Mouse (Mus musculus) left cerebral cortex, postnatal 14 days (tissue): Measurements from ENCODE around the gene Reps2. TPM values are rescaled to one million over a fixed set of nuclear protein-coding genes. Genes with fewer than 3 reads are reported as not detected.

Source experiments
- DNase-seq, 2 experiments: peaks; one replicate each; pipeline ENCODE4 v3.0.0; 2021 to 2022; ENCODE audit warnings: low spot score in 2 of 2, mixed read lengths in 1 of 2
- intact Hi-C: fragments of 180-260 bp; cut with DNase I; formaldehyde crosslinking; loops from one replicate; pipeline ENCODE4 v1.15.1; 2025
- long read RNA-seq, 2 experiments: library from polyadenylated mRNA; stranded (forward); transcript quantifications; one replicate each; pipeline ENCODE4 v2.0.0; 2021
- total RNA-seq, 2 experiments: library from RNA; stranded (reverse); gene quantifications; 2 replicates each; pipeline ENCODE4 v1.2.3; 2021

Gene Reps2
- 100 to 1,000 TPM; 109 to 123 TPM for total RNA-seq
- long read RNA-seq, experiment 1, full-length matches to known transcripts: 4 of 48 reads
- long read RNA-seq, experiment 1, partial matches to known transcripts: 14 of 48 reads
- long read RNA-seq, experiment 1, other reads (novel, unspliced or antisense): 30 of 48 reads
- long read RNA-seq, experiment 2, full-length matches to known transcripts: 1 of 38 reads
- long read RNA-seq, experiment 2, partial matches to known transcripts: 5 of 38 reads
- long read RNA-seq, experiment 2, other reads (novel, unspliced or antisense): 32 of 38 reads

DNA sequence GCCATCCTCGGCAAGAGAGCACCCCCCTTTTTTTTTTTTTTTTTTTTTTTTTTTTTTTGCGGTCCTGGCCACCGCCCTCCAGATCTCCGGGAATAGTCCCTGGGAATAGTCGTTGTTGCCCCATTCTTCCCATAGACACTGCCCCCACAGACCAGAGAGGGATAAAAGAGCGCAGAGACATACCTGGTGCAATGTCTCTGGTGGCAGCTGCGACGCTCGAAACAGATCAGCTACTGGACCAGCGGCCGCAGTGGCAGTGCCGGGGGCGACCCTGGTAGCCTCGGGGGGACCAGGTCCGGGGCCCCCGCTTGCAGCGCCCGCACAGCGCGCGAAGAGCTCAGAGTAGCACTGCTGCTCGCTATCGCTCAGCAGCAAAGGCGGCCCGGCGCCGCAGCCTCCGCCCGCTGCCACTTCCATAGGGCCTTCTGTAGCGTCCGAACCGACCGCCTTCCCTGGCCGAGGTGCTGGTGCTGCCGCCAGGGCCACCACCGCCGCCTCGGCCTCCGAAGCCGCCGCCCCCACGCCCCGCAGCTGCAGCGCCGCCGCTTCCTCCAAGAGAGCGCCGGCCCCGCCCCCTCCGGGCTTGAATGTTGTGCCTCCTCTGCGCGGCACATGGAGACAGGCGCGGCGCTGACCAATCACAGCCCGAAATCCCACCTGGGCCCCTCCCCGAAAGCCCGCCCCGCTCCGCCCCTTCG is at the start of gene Reps2:
TSS of gene Reps2 (minus strand) at position 559 of the 698 bp plus-strand sequence.
- intact Hi-C loops: loop anchor here (10.0 kb wide), 1 partner anchor 88 kb away; no protein-coding TSS in a partner anchor
- peak; percentile 50 to 77 for DNase-seq

DNA sequence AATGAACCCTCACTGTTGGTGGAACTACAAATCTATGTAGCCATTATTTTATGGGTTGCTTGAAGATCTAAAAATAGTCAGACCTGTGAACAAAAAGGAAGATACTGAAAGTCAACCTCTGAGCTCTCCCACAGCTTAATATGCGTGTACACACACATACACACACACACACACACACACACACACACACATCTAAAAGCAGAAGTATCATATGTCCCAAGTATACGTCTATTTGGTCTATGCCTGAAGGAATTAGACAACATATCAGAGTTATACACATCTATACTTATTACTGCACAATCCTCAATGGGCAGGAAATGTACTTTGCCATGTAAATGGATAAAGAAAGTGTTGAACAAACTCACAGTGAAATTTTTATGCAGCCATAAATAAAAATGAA is 47.8 kb upstream of the Reps2 start:
- no peak for DNase-seq
- intact Hi-C loops: no loop called here

DNA sequence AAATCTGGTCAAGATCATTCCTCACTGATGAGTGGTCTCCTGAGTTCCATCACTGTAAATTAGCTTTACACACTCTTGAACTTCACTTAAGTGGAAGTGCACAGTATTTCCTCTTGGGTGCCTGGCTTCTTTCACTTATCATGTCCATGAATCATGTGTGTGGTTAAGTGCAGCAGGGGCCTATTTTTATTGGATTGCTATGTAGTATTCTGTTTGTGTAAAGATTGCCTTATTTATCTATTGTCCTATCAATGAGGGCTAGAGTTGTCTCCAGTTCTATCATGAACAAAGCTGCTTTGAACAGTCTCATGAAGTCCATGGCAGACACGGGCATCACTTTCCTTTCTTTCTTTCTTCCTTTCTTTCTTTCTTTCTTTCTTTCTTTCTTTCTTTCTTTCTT is 41.9 kb upstream of the Reps2 start:
- no peak for DNase-seq
- intact Hi-C loops: no loop called here

DNA sequence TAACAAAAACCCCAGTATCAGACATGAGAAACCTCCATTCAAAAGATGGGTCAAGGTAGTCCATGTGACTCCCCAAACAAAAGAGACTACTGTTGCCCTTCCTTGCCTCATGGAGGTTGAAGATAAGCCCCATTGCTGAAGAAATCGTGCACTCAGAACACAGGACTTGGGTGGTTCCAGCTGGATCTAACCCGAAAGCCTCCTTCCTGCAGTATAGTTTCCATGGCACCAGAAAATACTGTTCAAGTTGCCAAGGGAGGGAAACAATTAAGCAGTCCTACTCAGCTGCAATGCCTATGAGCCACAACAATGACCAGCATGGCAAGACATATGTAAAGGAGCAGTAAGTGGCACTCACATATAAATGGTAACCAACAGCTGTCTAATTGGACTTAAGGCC is 36.1 kb upstream of the Reps2 start:
- intact Hi-C loops: no loop called here
- no peak for DNase-seq

DNA sequence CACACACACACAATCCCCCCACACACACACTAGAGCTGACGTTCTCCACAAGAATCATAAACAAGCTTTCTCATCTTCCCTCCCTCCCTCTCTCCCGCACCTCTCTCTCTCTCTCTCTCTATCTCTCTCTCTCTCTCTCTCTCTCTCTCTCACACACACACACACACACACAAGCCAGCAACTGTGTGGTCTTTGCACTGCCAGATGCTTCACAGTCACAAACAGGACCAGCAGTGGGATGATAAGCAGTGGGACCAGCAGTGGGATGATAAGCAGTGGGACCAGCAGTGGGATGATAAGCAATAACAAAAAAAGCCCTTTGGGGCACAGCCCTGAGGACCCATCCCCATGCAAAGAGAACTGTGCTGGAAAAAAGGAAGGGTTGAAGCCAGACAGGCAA is 35.4 kb upstream of the Reps2 start:
- DNase-seq: no peak
- intact Hi-C loops: no loop called here

DNA sequence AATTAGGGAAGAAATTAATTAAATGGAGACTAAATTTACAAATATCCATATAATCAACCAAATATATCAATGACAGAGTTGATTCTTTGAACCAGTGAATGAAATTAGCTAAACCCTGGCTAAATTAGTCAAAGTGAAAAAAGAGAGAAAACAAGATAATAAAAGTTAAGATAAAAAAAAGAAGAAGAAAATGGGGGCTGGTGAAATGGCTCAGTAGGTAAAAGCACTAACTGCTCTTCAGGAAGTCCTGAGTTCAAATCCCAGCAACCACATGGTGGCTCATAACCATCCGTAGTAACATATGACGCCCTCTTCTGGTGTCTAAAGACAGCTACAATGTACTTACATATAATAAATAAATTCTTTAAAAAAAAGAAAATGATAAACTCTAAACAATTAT is 22.7 kb upstream of the Reps2 start:
- intact Hi-C loops: no loop called here

DNA sequence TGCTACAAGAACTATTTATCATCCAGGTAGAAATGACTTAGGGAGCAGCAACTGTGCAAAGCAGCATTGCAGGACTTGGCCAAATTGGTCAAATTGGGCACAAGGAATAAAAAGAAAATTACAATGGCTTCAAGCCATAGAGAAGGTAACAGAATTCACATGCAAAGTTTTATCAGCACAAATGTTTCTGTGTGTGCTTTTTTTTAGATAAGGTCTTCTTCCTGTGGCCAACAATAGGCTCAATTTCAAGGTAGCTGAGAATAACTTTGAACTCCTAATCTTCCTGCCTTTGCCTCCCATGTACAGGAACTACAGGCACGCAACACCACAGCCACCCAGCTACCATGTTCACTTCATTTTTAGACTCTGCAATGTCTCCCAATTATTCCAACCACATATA is 16.7 kb upstream of the Reps2 start:
- intact Hi-C loops: no loop called here
- DNase-seq: no peak

More for the DNA sequence above, 22.7 kb upstream of the Reps2 start:
- DNase-seq: no peak

DNA sequence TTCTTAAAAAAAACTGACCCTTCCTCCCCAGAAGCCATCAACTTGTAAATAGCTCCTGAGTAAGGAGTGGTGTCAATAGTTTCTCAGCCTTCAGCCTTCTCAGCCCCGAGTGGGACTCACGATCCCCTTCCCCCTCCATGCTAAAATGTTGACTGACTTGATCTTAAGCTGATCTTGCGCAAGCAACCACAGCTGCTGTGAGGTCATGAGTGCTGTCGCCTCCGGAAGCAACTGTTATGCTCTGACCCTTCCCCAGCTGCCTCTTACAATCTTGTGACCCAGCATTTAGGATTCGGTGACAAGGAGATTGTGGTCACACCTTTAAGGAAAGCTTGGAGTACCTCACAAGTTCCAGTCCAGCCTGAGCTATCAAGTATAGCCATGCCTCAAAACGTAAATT is 10.1 kb upstream of the Reps2 start:
- intact Hi-C loops: no loop called here
- no peak for DNase-seq

DNA sequence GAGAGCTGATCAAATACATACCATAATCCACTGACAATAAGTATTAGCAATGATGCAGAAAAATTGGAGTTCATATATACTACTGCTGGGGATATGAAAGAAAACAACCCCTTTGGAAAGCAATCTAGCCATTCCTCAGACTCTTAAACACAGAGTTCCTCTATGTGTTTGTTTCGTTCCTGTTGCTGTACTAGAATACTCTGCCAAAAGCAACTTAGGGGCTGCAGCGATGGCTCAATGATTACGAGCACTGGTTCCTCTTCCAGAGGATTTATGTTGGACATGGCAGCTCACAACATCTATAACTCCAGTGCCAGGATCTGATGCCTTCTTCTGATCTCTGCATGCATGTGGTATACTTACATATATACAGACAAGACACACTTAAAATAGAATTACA is 9.0 kb upstream of the Reps2 start:
- DNase-seq: no peak
- intact Hi-C loops: no loop called here

DNA sequence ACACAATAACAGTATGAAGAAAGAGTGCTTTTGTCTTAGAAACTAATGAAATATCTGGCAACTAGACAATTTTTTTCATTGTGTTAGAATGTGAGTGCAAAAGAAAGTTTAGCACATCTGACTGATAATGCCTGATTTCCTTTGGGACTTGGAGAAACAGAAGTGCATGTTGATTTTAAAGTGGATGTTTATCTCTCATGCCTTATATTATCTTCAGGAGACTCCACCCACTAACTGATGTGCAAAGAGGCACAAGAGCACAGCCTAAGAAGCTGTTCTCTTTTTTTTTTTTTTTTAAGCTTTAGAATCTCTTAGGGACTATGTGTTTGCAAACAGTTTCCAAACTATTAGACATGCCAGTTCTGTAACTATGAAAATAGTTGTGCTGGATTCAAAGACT is 7.7 kb upstream of the Reps2 start:
- DNase-seq: no peak
- intact Hi-C loops: no loop called here

DNA sequence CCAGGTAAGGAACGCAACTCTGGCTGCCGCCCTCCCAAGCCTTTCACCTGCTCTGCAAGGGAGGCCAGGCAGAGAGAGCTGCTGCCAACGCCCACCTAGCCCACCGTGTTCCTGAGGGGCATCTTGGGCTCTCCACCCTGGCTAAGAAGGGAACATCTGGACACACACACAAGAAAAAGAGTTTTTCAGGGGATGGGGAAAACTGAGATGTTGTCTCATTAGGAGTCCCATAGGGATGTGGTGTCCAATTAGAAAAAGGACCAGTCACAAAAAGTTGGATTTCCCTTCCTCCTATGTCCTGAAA is 292 bp upstream of the Reps2 start:
- intact Hi-C loops: loop anchor here (10.0 kb wide), 1 partner anchor 89 kb away; no protein-coding TSS in a partner anchor
- DNase-seq: no peak

DNA sequence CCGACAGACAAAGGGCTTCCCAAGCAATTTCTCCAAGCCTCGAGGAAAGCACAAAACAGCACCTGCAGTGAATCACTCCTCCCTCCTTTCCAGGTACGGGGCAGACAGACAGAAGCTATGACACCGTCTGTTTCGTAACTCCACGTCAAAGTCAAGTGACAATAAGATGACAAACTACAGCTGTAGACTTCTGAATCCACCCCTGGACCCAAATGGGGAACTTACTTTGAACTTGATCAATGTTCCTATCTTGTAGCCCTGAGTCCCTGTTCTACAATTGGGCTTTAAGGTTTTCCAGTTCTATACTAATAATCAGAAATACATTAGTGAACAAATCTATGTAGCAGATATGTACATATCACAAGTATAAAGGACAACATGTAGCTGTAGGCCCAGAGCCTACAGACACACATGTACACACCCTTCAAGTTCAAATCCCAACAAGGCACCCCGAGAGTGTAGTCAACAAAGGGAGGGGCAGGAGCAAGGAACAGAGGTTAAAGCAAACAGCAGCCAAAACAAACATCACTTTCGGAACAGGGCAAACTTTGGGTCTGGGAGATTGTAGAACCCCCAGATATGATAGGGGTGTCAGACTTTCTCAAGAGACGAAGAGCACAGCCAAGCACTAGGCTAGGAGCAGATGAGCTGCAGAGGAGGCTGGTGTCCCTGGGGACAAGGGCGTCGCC is 903 bp downstream of the Reps2 start:
- DNase-seq: no peak
- intact Hi-C loops: loop anchor here (10.0 kb wide), 1 partner anchor 88 kb away; no protein-coding TSS in a partner anchor

DNA sequence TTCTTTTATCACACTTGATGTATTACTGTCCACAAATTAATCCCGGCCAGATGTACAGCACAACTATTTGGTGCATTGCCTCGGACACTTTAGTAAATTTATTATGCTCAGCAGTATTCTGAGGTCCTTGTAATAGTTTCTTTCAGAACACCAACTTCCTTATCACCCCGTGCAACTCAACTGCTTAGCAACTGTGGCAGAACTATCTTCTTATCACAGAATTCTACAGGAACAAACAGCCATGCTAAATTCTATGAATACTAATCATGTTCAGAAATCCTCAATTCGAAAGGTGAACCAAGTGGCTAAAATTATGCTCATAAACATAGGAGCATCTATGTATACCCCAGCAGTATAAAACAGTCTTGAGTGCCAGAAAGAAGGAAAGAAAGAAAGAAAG is 1.7 kb downstream of the Reps2 start:
- intact Hi-C loops: loop anchor here (10.0 kb wide), 1 partner anchor 87 kb away; no protein-coding TSS in a partner anchor
- DNase-seq: no peak

DNA sequence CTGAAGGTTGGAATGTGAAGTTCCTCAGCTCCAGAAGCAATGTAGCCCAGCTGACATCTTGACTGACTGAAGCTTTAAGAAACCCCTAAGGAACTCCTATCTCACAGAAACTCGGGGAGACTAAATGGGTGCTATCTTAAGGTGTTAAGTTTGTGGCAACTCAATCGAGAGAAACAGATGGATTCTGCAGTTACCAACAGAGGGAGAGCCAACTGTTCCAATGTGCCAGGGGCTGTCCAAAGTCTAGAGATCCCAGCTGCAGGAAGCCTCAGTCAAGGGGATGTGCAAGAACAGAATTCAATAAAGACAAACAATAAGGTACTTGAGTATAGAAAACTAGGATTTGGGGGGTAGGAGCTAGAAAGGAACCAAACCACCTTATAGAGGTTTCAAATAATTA is 8.3 kb downstream of the Reps2 start:
- DNase-seq: no peak
- intact Hi-C loops: no loop called here

DNA sequence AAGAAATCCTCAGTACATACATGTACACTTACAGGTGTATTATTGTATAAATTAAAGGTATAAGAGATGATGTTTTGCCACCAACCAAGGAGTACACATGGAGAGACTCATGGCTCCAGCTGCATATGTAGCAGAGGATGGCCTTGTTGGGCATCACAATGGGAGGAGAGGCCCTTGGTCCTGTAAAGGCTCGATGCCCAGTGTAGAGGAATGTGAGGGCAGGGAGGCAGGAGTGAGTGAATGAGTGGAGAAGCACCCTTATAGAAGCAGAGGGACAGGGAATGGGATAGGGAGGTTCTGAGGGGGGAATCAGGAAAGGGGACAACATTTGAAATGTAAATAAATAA is 21.4 kb downstream of the Reps2 start:
- intact Hi-C loops: no loop called here
- DNase-seq: no peak

DNA sequence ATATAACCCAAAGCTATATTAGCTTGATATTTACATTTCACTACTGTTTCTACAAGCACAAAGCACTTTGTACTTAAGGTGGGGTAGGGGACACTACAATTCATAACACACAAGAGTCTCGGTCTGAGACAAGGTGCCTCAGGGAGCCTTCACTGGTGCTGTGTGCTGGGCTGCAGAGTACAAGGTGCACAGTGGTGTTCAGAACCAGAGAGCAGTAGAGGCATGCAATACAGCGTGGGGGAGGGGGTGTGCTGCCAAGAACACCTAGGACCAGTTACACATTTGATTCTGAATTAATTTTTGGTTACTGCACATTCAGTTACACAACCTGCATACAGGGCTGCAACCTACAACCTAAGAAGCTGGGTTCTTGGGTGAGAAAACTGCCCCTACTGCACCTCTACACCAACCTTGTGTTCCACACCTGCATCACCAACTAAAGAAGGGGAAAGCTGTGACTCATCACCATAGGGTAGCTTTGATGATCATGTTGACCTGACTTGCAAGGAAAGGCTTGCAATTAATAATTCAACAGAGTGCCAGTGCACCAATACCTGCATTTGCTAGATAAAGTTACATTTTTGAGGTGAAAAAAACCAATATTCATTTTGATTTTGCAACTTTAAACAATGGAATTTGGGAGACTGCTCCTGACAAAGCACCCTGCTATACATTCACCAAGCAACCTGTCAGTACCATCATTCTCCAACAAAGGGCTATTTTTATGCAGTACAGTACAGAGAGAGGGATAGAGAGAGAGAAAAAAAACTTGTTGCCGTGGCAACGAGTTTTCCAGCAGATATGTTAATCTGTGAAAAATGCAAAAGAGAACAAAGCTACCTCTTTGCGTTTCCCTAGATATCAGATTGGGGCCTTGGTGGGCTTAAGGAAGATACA is 22.0 kb downstream of the Reps2 start:
- peak; percentile 31 to 47 for DNase-seq
- intact Hi-C loops: no loop called here

DNA sequence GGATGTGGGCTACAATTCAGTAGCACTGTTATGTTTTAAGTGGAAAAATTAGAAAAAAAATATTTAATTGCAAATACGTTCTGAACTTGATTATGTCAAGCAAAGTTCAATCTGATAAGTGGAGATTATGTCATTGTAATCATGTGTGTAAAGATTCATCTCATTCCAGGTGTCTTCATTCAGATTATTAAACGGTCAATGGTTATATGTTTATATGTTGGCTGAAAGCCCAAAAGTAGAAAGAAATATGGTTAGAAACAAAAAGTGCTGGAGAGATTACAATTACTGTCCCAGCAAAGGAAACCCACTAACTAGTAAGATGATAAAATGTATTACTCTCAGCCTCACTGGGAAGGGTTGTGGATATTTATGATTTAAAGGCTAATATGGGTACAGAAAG is 23.7 kb downstream of the Reps2 start:
- intact Hi-C loops: no loop called here
- no peak for DNase-seq

DNA sequence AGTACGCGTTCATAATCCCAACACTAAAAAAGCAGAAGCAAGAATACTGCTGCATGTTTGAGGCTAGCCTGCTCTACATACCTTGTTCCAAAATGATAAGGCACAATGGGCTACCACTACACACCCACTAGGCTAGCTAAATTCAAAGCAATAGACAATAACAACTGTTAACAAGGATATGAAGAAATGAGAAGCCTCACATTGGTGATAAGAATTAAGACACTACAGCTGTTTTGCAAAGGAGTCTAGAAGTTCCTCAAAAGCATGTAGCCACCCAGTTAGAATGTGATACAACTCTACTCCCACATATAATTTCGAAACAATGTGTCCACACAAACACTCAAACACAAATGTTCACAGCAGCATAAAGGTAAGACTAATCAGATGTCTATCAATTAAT is 24.9 kb downstream of the Reps2 start:
- intact Hi-C loops: no loop called here
- DNase-seq: no peak

DNA sequence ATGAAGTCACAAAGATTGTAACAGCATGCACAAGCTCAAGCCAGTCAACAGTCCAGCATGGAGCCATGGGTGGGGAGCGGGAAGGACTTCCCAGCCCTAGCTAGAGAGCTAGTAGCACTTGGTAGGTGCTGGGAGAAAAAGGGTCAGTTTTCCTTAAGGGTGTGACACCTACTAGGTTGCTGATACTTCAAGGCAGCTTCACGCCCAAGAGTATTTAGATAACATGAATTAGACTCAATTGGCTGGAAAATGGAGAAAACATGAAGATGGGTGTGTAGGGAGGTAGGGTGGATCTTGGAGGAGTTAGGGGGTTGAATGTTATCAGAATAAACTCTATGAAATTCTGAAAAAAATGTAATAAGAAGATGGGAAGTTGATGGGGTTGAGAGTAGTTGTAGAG is 37.3 kb downstream of the Reps2 start:
- intact Hi-C loops: no loop called here
- no peak for DNase-seq

DNA sequence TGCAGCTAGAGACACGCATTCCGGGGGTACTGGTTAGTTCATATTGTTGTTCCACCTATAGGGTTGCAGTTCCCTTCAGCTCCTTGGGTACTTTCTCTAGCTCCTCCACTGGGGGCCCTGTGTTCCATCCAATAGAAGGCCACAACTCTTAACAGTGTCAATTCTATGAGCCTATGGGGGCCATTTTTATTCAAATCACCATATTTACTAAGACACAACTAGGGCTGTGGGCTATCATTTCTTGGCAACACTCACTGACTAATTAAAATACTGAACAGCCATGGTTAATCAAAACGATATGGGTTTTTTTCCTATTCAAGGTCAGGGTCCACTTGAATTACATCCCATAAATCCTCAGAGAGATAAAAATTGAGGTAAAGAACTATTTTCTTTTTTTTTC is 43.8 kb downstream of the Reps2 start:
- intact Hi-C loops: no loop called here

More for the DNA sequence above, 43.8 kb downstream of the Reps2 start:
- no peak for DNase-seq
